Mouse (Mus musculus): ENCODE measurements around the gene Clp1. TPM values are rescaled to one million over a fixed set of nuclear protein-coding genes. Genes with fewer than 3 reads are reported as not detected.

Clp1 gene
- polyA plus RNA-seq, 1 experiment from 2014 or later, result 56.8 TPM

DNA sequence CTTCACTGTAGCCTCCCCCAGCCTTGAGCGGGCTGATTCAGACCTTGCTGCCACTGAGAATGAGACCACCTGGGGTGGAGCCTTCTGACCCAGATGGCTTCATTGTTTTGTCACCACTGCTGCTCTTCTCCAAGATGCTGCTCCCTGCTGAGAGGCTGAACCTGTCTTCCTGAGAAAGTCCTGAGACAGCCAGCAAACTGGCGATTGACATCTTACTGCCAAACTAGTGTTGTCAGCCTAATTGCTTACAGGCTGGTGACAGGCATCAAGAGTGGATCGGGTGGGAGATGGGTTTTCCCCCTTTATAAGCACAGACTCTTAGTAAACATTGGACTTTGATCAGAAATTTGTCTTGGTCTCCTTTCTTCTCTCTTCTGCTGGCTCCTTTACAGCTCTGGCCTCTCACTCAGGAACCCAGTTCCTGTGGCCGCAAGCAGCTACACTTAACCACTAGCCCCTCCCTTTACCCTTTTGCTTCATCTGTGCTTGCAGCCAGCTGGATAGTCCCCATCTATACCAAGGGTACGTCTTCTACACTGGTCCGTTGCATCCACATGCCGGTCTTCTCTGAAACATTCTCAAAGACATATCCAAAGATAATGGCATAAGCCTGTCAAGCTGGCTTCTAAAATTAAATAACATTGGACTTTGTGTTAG lies 30.0 kb upstream of the Clp1 start:
- peaks cover 10% of the 10 kb centered on the region for H3K4me1 ChIP-seq
- H3K9me3 ChIP-seq, result no peaks in the 10 kb centered on the region
- no peak overlapping the region for H3K4me3 ChIP-seq
- no peaks in the 10 kb centered on the region for H3K27me3 ChIP-seq (ENCODE audit: poor library complexity, severe bottlenecking)
- no peak overlapping the region for H3K27ac ChIP-seq
- WGBS, result 64% methylated on average over 7 of the region's 7 CpGs
- DNase-seq (ENCODE audit: extremely low spot score, low spot score), result no peak
- H3K36me3 ChIP-seq (replicated peaks), result no peaks in the 10 kb centered on the region

DNA sequence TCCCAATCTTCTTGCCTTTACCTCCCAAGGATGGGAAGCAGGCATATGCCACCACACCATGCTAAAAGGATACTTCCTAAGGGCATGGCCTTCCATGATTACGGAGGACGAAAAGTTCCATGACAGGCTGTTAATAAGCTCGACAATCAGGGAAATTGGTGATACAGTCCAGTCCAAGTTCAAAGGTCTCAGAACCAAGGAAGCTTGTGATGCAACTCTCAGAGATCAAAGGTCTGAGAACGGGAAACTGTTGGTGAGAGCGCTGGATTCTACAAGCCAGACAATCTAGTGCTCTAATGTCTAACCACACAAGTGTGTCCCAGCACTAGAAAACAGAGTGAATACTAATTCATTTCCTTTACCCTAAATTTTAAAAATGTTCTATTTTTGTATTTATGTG lies 29.1 kb upstream of the Clp1 start:
- H3K4me1 ChIP-seq, result peaks cover 8% of the 10 kb centered on the region; the same call in 1 of the 2 replicates
- no peak overlapping the region for H3K4me3 ChIP-seq
- 93% methylated on average over 5 of the region's 5 CpGs for WGBS
- no peak for DNase-seq (ENCODE audit: extremely low spot score, low spot score)
- H3K9me3 ChIP-seq, result no peaks in the 10 kb centered on the region
- no peaks in the 10 kb centered on the region for H3K27me3 ChIP-seq (ENCODE audit: poor library complexity, severe bottlenecking)
- H3K36me3 ChIP-seq (replicated peaks), result no peaks in the 10 kb centered on the region
- no peak overlapping the region for H3K27ac ChIP-seq

DNA sequence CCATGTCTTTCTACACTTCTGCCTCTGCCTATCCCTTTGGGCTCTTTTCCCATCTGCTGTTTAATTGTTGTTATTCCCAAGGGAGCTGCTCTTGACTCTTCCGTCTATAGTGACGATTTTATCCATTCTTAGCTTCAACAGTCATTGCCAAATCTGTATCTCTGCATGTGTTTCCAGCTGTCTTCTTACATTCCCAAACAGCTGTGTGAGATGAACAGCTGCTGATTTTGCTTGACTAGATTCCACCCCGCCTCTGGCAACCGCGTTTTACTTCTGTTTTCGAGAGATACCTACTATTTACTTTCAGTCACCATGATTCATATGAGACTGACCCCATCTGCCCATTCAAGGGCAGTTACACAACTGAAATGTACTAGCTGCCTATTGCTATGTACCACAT lies 23.0 kb upstream of the Clp1 start:
- Histone ChIP-seq H3K27me3 (ENCODE audit: poor library complexity, severe bottlenecking) (no peaks in the 10 kb centered on the region), H3K36me3 (replicated peaks) (no peaks in the 10 kb centered on the region), H3K4me1 (peaks cover 4% of the 10 kb centered on the region), H3K4me3 (no peak overlapping the region), H3K9me3 (no peaks in the 10 kb centered on the region), H3K27ac (no peak overlapping the region)
- DNase-seq (ENCODE audit: extremely low spot score, low spot score), result no peak
- WGBS, result 88% methylated on average over 6 of the region's 6 CpGs

DNA sequence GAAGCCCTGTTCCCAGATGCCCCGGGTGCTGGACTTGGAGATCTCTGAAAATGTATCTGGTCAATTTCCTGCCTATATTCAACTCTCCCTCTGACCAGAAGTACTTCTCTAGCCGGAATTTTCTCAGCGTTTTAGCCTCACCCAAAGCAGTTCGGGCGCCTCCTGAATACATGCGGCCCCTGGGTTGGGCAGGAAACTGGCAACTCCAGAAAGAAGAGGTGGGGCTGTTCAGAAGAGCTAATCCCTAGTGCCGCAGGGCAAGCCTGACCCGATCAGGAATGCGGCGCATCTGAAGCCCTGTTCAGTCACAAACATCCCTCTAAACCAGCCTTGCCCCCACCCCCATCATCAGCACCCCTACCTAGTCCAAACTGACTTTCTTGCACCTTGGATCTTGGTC lies 17.0 kb upstream of the Clp1 start:
- WGBS, result 0% methylated on average over 10 of the region's 10 CpGs
- Histone ChIP-seq H3K27me3 (ENCODE audit: poor library complexity, severe bottlenecking) (no peaks in the 10 kb centered on the region), H3K4me3 (peak overlapping the region; percentile 69), H3K4me1 (peaks cover 53% of the 10 kb centered on the region), H3K36me3 (replicated peaks) (peaks cover 27% of the 10 kb centered on the region), H3K27ac (peak overlapping the region; percentile 99), H3K9me3 (no peaks in the 10 kb centered on the region)
- DNase-seq (ENCODE audit: extremely low spot score, low spot score), result peak; percentile 82

DNA sequence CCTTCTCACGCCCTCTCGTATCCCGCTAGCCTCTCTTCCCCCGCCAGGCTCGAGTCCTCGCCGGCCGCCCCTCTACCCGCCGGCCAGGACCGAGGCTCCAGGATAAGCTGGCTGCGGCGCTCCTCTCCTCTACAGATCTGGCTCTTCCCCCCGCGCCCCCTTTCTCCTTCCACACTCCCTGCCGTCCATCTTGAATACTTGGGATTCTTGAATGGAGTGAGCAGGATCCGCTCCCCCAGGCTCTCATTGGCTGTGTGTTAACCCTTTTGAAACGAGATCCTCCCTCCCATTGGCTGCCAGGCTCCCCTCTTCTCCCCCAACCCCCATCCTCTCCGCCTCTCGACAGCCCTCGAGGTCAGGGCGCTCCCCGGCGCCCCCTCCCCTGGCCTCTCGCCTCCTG lies 16.4 kb upstream of the Clp1 start, which contains the start of gene Gm19426:
Gm19426 (minus strand) TSS at position 95 of the 400 bp plus-strand sequence.
- Histone ChIP-seq H3K4me3 (peak within 1 kb of the TSS; percentile 69), H3K27me3 (ENCODE audit: poor library complexity, severe bottlenecking) (no peaks in the 10 kb centered on the region), H3K4me1 (peaks cover 58% of the 10 kb centered on the region), H3K27ac (peak within 1 kb of the TSS; percentile 99), H3K36me3 (replicated peaks) (peaks cover 27% of the 10 kb centered on the region), H3K9me3 (no peaks in the 10 kb centered on the region)
- 1% methylated on average over 25 of the region's 25 CpGs for WGBS
- DNase-seq (ENCODE audit: extremely low spot score, low spot score), result peak; percentile 95

DNA sequence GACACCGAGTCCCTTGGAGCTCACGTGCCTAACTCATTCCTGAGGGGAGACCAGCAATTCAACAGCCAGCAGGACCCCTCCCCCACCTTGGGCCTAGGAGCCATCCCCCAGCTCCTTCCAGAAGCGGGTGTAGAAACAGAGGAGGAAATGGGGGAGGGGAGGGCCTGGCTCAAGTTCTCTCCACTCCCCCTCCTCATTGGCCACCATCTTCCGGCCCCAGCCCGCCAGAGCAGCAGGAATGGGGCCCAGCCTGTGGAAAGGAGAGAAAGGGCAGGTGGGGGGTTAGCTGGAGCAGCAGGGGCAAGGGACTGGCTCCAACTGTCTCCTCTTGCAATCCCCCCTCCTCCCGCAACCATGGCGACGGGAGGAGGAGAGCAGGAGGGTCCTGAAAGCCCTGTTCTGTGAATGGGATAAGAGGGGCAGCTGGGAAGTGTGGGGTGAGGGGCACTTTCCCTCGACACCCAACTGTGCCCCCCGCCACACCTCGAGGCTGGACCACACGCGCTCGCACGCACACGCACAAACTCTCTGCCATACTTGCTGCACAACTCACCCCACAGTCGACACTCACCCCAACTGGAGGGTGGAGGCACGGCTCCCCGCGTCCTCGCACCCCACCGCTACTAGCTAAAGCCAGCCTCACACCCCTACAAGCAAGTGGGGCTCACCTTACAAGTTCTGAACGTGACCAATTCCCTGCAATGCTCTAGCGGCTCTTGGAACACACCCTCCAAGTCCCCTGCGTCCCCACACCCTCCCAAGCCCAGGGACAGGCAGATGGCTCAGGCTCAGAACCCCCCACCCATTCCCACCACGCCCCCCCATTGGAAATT lies 15.5 kb upstream of the Clp1 start:
- peak overlapping the region; percentile 99 for H3K27ac ChIP-seq
- under 1% methylated on average over 26 of the region's 26 CpGs for WGBS
- no peaks in the 10 kb centered on the region for H3K9me3 ChIP-seq
- H3K36me3 ChIP-seq (replicated peaks), result peaks cover 27% of the 10 kb centered on the region
- no peaks in the 10 kb centered on the region for H3K27me3 ChIP-seq (ENCODE audit: poor library complexity, severe bottlenecking)
- peaks cover 67% of the 10 kb centered on the region for H3K4me1 ChIP-seq
- peak overlapping the region; percentile 69 for H3K4me3 ChIP-seq
- peak; percentile 97 for DNase-seq (ENCODE audit: extremely low spot score, low spot score)

DNA sequence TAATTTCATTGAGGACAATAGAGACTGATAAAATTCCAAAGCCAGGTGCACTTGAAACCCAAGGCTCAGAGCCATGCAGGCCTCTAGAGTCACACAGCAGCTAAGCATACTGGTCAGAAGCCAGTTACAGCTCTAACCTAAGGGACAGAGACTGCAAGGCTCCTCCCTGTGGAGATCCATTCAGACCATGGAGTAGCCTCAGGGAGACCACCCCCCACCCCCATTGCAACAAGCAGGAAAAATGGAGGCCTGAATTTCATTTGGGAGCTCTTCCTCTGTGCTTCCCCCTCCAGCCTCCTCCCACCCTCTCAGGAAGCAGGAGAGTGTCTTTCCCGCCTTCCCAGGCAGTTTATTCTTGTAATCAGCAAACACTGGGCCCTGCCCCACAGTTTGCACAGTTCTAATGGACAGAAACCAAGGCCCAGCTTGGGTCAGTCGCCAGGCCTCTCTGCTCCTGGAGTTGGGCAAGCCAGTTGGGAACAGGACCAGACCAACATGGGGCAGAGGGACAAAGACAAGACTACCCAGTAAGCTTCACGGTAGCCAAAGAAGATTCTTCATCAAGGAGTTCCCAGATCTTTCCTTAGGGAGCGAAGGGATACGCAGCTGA lies 14.8 kb upstream of the Clp1 start:
- WGBS, result under 1% methylated on average over 5 of the region's 5 CpGs
- Histone ChIP-seq H3K36me3 (replicated peaks) (peaks cover 27% of the 10 kb centered on the region), H3K4me1 (peaks cover 75% of the 10 kb centered on the region), H3K27me3 (ENCODE audit: poor library complexity, severe bottlenecking) (no peaks in the 10 kb centered on the region), H3K4me3 (peak overlapping the region; percentile 69), H3K9me3 (no peaks in the 10 kb centered on the region), H3K27ac (peak overlapping the region; percentile 99)
- DNase-seq (ENCODE audit: extremely low spot score, low spot score), result no peak

DNA sequence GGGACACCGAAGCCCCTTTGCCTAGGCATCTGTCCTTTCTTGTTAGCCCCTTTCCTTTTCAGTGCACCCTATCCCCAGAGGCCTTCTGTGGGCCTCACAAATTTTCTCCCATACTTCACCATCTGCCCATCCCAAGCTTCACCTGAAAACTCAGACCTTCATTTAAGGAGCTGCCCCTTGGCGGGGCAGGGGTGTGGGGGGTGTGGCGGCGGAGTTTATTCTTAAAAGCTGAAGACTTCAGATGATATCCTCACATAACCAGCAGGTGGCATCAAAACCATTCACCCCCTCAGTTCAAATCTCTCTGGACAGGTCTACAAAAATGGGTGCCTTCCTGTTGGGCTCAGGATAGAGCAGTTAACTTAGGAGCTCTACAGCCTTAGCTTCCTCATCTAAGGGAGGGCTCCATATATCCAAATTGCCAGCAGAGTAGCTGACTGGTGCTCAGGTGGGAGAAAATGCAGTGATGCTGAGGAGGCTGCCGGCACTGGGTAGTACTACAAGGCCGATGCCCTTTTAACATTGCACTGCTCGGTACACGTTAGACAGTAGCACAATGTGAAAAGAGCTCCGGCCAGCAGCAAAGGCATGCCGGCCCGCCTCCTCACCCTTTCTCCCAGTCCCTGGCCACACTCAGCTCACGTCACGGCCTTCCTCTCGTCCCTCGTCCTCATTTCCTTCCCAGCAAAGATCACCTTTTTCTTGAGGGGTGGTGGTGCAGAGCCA lies 13.6 kb upstream of the Clp1 start:
- Histone ChIP-seq H3K36me3 (replicated peaks) (peaks cover 27% of the 10 kb centered on the region), H3K9me3 (no peaks in the 10 kb centered on the region), H3K4me1 (peaks cover 86% of the 10 kb centered on the region), H3K4me3 (peak overlapping the region; percentile 69), H3K27me3 (ENCODE audit: poor library complexity, severe bottlenecking) (no peaks in the 10 kb centered on the region), H3K27ac (peak overlapping the region; percentile 99)
- 78% methylated on average over 15 of the region's 15 CpGs for WGBS
- peak; percentile 31 for DNase-seq (ENCODE audit: extremely low spot score, low spot score)

DNA sequence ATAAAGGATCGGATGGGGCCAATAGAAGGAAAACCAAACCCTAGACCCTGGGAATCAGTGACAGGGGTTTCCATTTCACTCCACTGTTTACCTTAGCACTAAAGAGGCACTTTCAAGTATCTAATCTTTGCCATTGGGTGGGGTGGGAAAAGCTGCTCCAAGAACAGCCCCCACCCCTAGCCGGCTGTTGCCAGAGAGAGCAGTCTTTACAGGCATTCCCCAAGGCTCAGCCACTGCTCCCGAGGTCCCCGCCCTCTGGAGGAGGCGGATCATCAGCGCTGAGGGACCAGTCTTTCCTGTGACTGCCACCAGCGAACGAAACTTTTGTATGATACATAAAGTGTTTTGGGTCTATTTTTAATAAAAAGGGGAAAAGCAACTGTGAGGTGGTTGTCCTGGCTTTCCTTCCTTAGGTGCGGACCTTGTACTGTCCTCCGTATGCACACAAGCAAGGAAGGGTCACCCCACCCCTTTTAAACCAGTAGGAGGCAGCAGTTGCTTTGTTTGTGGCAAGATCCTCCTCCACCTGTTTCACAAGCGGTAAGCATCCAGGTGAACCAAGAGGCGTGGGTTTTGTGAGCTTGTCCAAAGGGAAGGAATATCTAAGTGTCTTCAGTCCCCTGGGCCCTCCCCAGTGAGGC lies 11.2 kb upstream of the Clp1 start:
- H3K4me3 ChIP-seq, result peak overlapping the region; percentile 69
- H3K4me1 ChIP-seq, result peaks cover 93% of the 10 kb centered on the region
- H3K27ac ChIP-seq, result peak overlapping the region; percentile 99

DNA sequence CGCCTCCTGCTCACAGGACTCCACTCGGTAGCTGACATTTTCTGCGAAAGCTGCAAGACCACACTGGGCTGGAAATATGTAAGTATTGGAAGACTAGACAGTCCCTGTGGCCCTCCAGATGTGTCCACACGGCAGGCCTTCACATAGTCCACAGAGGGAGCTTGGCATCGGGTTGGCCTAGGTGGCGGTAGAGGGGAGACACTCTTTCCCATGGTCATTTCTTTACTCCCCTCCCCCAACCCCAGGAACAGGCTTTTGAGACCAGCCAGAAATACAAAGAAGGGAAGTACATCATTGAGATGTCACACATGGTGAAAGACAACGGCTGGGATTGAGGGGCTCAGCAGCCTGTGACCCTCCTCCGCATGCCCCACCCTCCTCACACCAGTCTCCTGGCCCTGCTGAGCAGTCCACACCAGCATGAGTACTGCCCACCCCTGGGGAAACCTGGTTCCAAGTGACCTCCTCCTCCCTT lies 10.3 kb upstream of the Clp1 start:
- Histone ChIP-seq H3K27me3 (ENCODE audit: poor library complexity, severe bottlenecking) (no peaks in the 10 kb centered on the region), H3K9me3 (no peaks in the 10 kb centered on the region), H3K4me3 (peak overlapping the region; percentile 69), H3K4me1 (peaks cover 95% of the 10 kb centered on the region), H3K36me3 (replicated peaks) (peaks cover 27% of the 10 kb centered on the region), H3K27ac (peak overlapping the region; percentile 99)
- DNase-seq (ENCODE audit: extremely low spot score, low spot score), result peak; percentile 67
- 4% methylated on average over 8 of the region's 8 CpGs for WGBS

More for the DNA sequence above, 11.2 kb upstream of the Clp1 start:
- H3K36me3 ChIP-seq (replicated peaks), result peaks cover 27% of the 10 kb centered on the region
- no peaks in the 10 kb centered on the region for H3K27me3 ChIP-seq (ENCODE audit: poor library complexity, severe bottlenecking)
- 3% methylated on average over 12 of the region's 12 CpGs for WGBS
- peak; percentile 70 for DNase-seq (ENCODE audit: extremely low spot score, low spot score)
- H3K9me3 ChIP-seq, result no peaks in the 10 kb centered on the region

DNA sequence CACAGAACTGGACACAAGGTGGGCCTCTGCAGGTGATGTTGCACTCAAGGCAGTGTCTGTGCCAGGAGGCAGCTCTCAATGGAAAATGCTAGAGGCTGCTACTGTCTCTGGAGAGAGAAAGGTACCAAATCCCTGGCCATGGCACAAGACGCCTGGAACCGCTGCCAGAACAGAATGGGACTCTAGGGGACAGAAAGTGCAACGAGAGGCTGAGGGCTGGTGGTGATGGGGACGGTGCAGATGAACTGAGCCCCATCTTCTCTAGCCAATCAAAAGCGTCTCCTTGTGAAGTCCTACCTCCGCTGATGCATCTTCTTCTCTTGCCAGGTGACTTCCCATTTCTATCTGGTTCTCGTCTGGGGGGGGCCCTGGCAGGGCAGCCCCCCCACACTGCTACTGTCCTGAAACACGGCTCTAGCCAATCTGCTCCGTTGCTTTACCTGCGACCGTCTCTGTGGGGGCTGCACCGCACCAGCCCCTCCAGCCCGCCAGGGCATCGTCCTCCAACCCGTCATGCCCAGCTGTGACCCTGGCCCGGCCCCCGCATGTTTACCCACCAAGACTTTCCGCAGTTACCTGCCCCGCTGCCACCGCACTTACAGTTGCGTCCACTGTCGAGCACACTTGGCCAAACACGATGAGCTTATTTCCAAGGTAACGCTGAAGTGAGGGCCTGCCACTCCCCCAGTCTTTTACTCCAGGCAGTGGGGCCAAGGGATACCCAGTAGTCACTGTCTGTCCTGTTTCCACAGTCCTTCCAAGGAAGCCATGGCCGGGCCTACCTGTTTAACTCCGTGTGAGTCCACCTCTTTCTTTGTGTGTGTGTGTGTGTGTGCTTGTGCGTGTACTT lies 9.4 kb upstream of the Clp1 start:
- Histone ChIP-seq H3K4me3 (peak overlapping the region; percentile 69), H3K36me3 (replicated peaks) (peaks cover 18% of the 10 kb centered on the region), H3K4me1 (peaks cover 86% of the 10 kb centered on the region), H3K9me3 (no peaks in the 10 kb centered on the region), H3K27ac (peak overlapping the region; percentile 99), H3K27me3 (ENCODE audit: poor library complexity, severe bottlenecking) (no peaks in the 10 kb centered on the region)
- DNase-seq (ENCODE audit: extremely low spot score, low spot score), result peak; percentile 49
- 7% methylated on average over 27 of the region's 27 CpGs for WGBS

Measured in forebrain, embryonic 10.5 days (tissue).